Mouse (Mus musculus) retina, adult 2 months (tissue): ENCODE measurements at regions not wholly inside any gene's neighbourhood (a gene's known extent, or its start where the extent isn't known, plus 50 kb on each side); places are given as distances from the start of the nearest gene placed in this dataset.
"Not testable (repeated sequence)": the region's sequence is repeated elsewhere in the genome, so short reads cannot be mapped to it uniquely, and the experiment has no call there.

ENCODE experiments used
- DNase-seq: peaks from one replicate; pipeline ENCODE4 v3.0.0-alpha.2; 2012; ENCODE audit warnings: low read depth, low spot score

DNA sequence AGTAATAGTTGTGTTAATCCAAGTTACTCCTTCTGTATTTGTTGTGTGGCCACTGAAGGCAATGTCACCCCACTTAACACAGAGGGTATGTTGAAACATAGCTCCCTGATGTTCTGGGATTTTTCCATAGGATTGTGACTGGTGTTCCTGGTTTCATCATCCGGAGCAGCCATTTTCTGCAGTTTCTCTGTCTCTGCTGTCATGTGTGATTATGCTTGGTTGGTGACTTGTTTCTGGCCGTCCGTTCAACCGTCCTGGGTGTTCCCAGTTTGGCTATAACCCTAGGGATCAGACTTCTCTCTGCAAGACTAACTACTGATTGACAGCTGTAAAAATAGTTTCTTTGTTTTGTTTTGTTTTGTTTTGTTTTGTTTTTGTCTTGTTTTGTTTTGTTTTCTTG lies 98.1 kb upstream of the Rpl34 start:
- DNase-seq, result no peak

DNA sequence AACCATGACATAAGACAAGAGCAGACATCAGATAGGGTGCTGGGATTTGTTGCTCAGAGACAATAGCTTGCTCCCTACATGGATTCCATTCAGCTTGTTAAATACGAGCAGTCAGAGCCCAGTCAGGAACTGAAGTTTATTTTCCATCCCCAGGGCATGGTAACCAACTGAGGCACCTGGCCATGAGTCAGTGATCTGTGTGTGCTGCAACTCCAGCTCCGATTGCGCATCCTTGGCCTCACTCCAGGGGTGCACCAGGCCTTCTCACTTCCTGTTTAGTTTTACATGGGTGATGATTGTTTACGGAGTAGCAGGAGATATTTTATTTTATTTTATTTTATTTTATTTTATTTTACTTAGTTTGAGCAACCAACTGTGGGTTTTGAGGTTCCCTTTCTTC lies 97.7 kb upstream of the Rpl34 start:
- no peak for DNase-seq

DNA sequence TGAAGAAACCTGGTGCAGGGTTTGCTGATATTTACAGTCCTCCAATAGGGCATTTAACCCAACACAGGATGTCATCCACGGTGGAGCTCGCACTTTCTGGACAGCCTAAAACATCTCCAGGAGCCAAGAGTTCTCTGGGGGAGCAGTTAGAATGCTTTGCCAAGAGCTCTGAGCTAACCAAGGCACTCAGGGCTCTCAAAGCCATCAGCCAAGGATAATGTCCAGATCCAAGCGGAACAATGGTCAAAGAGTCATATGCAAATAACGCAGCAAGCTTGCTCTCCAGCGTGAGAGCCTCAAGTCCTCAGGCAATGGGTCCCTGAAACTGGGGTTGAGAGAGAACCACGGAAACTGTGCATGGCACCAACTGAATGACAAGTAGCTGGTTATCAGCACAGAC lies 96.8 kb upstream of the Rpl34 start:
- DNase-seq, result no peak

GRCm38 (mm10) chr3:130819837-130820098 lies 89.6 kb upstream of the Rpl34 start:
- DNase-seq, result no peak

- no peak for DNase-seq
Observed at GRCm38 (mm10) chr3:130819031-130819836, 89.0 kb upstream of the Rpl34 start.

- peak; percentile 46 for DNase-seq
Observed at GRCm38 (mm10) chr3:130818467-130819030, 88.4 kb upstream of the Rpl34 start.

- DNase-seq, result no peak
Observed at GRCm38 (mm10) chr3:130809696-130810665, 79.8 kb upstream of the Rpl34 start.

DNA sequence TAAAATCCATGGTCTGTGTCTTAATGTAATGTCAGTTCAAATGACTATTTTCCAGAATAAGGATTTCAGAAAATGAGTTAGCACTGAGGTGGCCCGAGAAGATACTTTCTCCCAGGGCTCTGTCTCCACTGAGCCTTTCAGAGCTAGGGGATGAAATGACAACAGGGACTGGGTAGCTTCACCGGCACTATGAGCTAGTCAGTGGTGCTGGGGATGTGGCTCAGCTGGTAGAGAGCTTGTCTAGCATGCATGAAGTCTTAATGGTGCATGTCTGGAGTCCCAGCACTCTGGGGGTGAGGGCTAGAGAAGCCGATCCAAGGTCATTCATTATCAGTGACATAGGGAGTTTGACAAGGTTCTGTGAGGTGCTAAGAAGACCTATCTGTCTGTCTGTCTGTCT lies 75.1 kb upstream of the Rpl34 start:
- no peak for DNase-seq

GRCm38 (mm10) chr3:130804327-130804662 lies 74.1 kb upstream of the Rpl34 start:
- no peak for DNase-seq

- DNase-seq, result no peak
Observed at GRCm38 (mm10) chr3:130803591-130804326, 73.6 kb upstream of the Rpl34 start.

DNA sequence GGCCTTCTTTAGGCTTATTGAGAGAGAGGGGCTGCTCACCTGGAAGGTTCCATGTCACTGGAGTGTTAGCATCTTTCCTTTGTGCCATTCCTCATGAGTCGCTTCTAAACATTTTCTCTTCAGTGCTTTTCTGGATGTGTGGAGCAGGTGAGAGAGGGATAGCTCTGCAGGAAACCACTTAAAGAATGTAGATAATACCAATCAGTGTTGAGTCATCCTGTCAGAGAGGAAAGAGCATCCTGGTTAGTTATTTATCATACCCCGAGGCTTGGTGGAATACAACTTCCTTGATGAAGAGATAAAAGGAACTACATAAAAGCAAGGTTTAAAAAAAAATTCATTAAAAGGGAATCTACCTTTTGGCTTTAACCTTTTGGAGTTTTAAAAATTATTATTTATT lies 69.8 kb upstream of the Rpl34 start:
- DNase-seq, result no peak

- not testable (repeated sequence) for DNase-seq
Observed at GRCm38 (mm10) chr3:130797956-130798355, 67.8 kb upstream of the Rpl34 start.

DNA sequence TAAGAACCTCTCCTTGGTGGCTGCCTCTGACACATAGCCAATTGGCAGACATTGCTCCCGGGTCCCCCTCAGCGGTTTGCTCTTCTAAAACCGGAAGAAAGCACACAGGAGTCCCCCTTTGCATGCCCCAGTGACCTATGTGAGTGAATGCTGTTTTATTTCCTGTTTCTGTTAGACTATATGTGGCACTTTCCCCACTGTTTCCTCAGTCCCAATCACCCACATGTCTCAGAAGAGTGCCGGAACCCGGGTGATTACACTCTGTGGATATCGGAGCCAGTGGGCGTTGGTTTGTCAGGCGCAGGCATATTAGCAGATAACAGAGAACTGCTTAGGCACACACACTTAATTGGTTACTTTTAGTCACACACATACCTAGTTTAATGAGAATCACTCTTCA lies 66.3 kb upstream of the Rpl34 start:
- no peak for DNase-seq

- DNase-seq, result no peak
Observed at GRCm38 (mm10) chr3:130795396-130795795, 65.2 kb upstream of the Rpl34 start.

DNA sequence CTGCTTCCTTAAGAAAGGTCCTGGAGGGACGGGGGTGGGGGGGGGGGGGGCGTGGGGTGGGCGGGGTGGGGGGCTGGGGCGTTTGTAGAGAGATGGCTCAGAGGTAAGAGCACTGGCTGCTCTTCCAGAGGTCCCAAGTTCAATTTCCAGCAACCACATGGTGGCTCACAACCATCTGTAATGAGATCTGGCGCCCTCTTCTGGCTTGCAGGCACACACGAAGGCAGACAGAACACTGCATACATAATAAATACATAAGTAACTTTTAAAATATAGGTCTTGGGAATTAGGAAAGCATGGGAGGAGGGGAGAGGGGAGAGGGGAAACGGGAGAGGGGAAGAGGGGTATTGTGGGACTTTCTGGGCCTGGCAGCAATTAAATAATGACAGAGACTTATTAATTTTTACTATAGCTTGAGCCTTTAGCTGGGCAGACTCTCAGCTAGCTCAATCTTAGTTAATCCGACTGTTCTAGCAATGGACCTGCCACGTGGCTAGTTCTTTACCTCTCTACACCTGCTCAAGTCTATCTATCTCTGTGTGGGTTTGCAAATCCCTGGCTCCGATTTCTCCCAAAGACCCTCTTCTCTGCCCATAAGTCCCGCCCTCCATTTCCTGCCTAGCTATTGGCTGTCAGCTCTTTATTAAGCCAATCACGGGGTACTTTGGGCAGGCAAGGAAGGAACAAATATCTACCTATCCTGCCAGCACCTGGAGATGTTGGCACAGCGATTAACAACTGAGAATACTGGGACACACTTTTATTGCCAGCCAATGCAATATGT lies 64.1 kb upstream of the Rpl34 start:
- no peak for DNase-seq

DNA sequence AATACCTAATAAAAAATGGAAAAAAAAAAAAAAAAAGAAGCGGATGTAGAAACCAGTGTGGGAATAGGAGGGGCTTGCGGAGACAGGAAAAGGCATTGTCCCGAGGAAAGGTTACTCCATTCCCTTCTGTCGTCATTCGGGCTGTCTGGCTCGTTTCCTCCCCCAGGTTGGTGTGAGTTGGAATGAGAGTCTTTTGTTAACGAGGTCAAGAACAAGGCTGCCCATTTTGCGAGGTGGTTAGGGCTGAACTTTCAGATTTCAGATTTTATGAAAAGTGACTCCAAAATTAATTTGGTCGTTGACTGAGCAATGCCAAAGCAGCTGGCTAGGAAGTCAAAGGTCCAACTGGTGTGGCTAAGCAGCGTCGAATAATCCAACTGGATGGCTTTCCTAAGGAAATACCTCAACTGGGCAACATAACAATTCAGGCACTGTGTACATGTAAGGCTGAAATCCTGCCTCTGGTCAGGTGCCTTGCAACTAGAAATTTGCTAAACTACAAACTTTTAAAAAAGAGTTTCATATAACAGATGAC lies 50.6 kb upstream of the Rpl34 start:
- DNase-seq, result no peak
